Mouse (Mus musculus): ENCODE measurements around the gene Gm36210.

Gene Gm36210

DNA sequence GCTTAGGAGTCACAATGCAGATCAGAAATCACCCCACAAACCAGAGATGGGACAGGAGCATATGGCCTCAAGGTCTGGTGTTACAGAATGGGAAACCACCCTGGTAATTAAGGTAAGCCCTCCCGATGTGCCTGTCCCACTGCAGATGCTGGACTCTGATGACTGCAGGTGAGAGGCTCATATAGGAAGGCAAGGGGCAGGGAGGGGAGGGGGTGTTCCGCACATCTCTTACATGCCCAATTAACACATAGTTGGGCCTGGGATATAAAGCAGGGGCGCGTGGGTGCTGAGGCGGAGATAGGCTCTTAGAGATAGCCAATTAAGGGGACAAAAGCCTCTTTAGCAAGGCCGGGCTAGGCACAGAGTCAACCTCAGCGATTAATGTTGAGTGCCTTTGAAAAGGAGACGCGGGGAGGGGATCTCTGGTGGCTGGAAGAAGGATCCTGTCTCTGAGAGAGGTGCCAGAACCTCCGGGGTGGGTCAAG is at the start of gene Gm36210:
Gene Gm36210 (minus strand): TSS at position 51 of the 485 bp plus-strand sequence.
- no peak for DNase-seq

DNA sequence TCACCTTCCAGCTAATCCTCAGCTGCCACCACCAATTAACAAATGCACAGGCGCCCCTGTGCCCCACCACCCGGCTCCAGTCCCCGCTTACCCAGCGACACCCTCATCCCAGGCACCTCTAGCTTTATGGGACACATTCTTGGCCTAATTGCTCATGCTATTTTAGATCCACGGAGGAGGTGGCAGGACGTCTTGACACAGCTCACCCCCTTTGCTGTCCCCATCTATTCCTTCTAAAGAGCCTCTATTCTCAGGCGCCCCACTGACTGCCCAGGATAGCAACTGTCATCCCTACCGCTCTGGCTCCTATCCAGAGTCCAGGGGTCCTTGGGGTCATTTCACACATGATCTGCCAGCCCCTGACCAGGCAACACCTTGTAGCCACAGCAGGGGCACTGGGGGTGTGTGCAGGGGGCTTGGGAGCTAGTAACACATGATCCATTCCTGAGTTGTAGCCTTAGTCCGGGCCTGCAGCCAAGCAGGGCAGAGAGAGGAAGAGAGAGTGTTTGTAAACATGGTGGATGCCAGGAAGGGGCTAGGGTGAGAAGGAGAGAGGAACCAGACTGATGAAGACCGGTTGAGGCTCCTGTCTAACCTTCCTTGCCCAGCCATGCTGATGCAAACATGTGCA is 47.6 kb upstream of the Gm36210 start:
- no peak for DNase-seq

DNA sequence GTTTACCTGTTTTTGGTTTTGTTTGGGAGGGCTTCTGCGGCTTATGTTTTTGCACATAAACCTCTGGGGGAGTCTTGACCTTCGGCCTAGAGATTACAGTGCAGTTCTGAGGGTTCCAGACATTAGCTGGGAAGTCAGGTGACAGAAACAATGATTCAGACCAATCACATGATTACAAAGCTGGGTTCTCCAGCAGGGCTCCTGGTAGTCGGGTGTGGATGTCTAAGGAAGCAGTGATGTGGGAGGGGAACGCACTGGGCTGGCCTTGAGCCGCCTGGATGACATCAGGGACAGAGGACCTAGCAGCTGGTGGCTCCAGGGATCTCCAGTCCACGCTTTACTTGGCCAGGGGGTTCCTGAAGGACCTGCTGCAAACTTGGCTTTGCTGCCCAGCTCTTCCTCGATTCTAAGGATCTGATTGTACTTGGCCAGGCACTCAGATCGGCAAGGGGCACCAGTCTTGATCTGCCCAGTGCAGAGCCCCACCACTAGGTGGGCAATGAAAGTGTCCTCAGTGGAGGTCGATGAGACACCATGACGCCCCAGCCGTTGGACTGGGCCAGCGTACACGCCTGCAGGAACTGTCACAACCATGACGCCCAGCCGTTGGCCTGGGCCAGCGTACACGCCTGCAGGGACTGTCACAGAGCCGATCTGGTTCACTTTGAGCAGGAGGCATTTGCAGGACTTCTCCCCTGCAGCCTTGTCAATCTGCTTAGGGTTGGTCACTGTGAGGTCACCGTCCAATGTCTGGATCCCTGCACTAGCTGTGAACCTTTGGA is 44.4 kb upstream of the Gm36210 start:
- no peak for DNase-seq

DNA sequence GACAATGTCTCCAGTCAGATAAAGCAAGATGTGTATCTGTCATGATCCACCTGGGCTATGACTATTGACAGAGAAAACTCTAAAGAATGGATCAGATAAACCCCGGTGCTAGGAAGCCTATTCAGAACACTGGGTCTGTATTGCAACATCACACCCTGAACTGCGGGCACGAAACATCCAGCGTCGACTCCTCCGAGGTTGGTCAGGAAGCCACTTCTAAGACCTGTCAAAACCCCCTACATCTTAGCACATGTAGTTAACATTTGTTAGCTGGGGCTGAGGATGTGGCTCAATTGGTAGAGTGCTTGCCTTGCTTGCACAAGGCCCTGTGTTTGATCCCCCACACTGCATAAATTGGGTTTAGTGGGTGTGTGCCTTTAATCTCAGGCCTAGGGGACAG is 42.1 kb upstream of the Gm36210 start:
- DNase-seq, result no peak

DNA sequence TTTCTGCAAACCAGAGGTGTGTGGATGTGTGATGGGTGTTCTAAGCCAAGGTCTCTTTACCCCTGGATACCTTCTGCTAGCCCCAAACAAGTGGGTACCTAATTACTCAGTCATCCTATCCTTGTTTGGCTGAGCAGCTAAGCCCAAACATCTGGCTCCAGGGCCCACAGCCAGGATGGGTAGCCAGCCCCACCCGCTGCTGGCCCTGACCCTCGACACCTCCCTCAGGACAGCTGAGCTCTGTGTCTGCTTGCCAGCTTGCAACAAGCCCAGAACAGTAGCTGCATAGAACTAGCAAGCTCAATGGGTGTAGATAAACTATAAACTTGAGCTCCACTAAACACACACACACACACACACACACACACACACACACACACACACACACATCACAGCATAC is 41.5 kb upstream of the Gm36210 start:
- no peak for DNase-seq

DNA sequence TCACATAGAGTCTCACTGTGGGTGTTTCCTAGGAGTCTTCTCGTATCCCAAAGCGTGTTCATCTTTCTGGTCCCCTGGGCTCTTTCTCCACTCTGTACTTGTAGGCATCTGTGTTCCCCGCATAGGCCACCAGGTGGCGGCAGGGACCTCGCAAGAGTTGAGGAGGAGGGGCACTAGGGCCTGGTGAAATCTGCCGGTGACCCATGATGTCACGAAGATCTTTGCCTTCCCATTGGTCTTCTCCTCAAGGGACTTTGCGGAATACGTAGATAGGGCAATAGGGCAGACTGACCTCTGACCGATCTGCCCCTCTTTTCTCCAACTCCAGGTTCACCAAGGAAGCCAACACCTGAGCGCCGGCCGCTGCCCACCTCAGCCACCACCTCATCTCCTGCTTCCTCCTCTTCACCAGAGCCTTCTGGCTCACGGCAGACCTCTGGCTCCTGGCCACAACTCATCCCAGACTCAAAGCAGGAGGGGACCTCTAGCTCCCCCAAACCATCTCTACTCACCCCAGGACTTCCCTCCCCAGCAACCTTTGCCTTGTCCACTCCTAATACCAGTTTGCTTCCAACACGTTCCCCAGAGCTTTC is 37.0 kb upstream of the Gm36210 start:
- DNase-seq, result peak; percentile 96 to 99

DNA sequence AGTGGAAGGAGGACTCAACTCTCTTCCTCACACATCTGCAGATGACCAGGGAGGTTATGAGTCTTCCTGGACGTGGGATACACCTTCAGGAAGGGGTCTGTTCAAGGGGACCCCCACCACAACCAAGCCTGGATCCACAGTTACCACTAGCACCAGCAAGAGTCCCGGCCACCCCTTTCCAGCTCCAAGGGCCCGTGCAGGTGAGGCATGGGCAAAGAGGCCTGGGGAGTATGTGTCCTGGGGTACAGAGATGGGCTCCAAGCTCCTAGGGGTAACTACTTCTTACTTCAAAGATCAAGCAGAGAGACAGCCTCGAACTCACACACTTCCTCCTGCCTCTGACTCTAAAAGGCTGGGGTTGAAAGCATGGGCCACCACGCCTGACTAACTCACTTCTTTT is 36.4 kb upstream of the Gm36210 start:
- no peak for DNase-seq

DNA sequence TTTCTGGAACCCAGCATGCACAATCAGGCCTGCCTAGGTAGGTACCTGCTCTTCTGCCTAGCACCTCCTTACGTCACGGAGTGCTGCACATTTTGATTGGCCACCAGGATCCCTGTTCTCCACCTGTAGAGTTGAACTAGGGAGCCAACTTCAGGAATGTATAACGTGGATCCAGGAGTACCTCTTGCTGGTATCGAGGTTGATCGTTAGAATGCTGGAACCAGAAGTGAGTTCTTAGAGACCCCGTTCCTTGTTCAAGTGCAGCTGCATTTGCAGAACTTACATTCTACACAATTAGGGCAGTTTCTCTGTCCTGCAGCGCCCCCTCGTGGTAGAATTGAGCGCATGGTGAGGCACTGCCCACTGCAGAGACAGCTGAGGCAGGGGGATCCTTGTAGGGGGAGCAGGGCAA is 33.8 kb upstream of the Gm36210 start:
- peak; percentile 82 to 86 for DNase-seq

DNA sequence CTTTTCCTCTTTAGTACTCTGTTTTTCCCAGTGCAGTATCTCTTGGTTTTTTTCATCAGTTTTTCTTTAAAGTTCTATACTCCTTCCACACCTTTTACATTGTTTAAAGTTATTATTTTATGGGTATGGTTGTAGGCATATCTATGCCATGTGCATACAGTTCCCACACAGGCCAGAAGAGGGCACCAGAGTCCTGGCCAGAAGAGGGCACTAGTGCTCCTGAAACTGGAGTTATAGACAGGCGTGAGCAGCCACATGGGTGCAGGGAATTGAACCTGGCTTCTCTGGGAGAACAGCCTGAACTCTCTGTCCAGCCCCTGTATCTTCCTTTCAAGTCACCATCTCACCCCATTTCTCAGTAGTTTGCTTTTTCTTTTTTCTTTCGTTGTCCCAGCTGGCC is 32.1 kb upstream of the Gm36210 start:
- DNase-seq, result peak; percentile 79 to 82

GRCm38 (mm10) chr7:4937392-4937791 is 31.1 kb upstream of the Gm36210 start:
- no peak for DNase-seq

DNA sequence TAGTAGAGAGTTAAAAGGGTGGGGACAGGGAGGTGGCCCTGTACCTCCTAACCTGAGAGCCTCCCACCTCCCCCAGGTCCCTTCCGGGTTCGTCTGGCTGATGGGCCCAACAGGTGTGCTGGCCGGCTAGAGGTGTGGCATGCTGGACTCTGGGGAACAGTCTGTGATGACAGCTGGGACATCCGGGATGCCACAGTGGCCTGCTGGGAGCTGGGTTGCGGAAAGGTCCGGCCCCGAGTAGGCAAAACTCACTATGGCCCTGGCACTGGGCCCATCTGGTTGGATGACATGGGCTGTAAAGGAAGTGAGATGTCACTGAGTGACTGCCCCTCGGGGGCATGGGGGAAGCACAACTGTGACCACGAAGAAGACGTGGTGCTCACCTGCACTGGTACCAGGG is 30.5 kb upstream of the Gm36210 start:
- no peak for DNase-seq

- DNase-seq, result no peak
These were observed 28.0 kb upstream of the Gm36210 start for GRCm38 (mm10) chr7:4934160-4934914.

GRCm38 (mm10) chr7:4933103-4933502 is 26.8 kb upstream of the Gm36210 start:
- no peak for DNase-seq

GRCm38 (mm10) chr7:4928323-4928722 is 22.0 kb upstream of the Gm36210 start:
- DNase-seq, result no peak

DNA sequence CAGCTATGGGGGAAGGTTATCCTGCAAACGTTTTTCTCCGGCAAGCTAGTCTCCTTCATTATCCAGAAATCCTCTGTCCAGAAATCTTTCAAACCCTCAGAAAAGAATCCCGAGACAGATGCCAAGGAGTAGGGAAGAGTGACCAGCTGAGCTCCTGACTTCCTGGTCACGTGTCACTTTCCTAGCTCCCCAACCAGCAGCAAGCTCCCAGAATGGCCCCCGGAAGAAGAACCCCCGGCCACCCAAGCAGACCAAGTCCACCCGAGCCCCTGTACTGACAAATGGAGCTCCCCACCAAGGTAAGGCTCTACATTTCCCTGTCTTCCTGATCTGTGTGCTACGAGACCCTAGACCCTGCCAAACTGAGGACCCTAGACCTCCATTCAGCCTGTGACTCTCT is 21.4 kb upstream of the Gm36210 start:
- DNase-seq, result no peak

DNA sequence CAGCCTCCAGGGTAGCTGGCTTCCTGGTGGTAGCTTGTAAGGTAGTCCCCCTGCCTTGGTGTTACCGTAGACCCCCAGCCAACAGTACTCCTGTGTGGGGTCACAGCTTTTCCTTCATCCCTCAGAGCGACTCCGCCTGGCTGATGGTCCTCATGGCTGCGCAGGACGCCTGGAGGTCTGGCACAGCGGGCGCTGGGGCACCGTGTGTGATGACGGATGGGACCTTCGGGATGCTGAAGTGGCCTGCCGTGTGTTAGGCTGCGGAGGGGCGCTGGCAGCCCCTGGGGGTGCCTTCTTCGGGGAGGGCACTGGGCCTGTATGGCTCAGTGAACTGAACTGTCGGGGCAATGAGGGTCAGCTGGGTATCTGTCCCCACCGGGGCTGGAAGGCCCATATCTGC is 20.5 kb upstream of the Gm36210 start:
- no peak for DNase-seq

GRCm38 (mm10) chr7:4925441-4926381 is 19.4 kb upstream of the Gm36210 start, which contains the start of gene Ssc5d:
Gene Ssc5d, plus strand, starts transcription at chr7:4925785.
- no peak for DNase-seq

DNA sequence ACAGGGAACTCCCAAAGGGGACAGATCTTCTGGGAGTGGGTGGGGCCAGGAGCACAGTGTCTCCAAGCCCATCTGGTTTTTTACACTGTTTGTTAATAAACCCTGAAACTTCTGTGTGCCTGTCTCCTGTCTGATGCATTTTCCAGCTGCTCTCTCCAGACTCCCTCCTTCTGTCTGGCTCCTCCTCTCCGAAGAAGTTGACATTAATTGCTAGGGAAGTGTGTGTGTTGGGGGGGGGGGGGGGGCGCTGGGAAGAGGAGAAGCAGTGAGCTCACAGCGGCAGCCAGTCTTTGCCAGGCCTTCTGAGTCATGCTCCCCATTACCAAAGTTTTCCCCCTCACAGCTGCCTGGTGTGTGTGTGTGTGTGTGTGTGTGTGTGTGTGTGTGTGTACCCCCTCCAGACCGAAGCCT is 18.6 kb upstream of the Gm36210 start:
- no peak for DNase-seq

DNA sequence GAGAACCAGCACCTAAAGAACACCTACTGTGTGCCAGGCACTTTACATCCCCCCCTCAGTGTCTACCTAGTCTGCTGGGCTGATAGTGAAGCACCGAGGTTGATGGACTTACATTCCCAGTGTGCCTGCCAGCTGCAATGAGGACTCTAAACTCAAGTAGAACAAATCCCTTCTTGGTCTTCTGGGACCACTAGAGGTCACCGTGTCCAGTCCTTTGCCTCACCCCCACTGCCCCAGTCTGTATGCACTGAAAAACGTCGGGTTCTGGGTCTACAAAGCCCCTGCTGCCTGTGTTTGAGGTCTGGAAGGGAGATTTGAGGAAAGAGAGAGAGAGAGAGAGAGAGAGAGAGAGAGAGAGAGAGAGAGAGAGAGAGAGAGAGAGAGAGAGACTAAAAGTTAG is 18.2 kb upstream of the Gm36210 start:
- no peak for DNase-seq

- DNase-seq, result peak; percentile 61 to 68
These were observed 17.5 kb upstream of the Gm36210 start for GRCm38 (mm10) chr7:4923586-4924364.

DNA sequence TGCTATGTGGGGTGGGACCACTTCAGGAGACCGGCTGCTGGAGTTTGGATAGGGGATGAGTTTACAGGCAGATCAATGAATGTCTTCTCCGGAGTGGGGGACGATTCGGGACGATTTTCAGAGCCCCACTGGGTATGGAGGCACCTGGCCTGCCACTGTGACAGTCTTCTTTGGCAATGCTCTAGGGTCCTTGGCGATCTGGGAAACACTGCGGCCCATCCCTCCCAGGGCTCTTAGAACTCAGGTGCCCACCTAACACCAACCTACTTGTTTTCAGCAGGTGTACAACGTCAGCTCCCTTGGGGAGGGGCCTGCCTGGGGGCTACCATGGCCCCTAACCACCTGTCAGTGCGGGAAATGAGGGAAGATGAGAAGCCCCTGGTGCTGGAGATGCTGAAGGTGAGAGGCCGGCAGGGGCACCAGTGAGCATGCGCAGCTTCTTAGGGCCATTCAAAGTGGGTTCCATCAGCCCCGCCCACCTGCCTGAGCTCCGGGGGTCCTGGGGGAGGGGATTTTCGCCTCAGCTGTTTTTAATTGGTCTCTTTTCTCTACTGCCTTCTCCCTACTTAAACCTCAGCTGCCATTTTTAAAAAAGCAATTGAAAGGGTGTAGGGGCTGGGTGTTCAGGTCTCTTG is 16.7 kb upstream of the Gm36210 start:
- peak; percentile 78 to 83 for DNase-seq

Data from cerebellum, postnatal 36 days (tissue).